Mouse (Mus musculus) brain, embryonic 14.5 days (tissue): ENCODE measurements around the gene Paxbp1. TPM values are rescaled to one million over a fixed set of nuclear protein-coding genes. Genes with fewer than 3 reads are reported as not detected.

ENCODE experiments used
- DNase-seq: peaks from one replicate; pipeline ENCODE4 v3.0.0-alpha.2; 2011; ENCODE audit warnings: low read depth
- CTCF ChIP-seq: fragments of 200-500 bp; IDR thresholded peaks from 2 replicates; pipeline ENCODE4 v1.5.1; 2012; ENCODE audit warnings: inconsistent platforms, mild to moderate bottlenecking, moderate library complexity, borderline replicate concordance; ENCODE audit not compliant: insufficient read depth, insufficient read length; ENCODE audit errors: extremely low read depth
- POLR2A ChIP-seq: fragments of 200-500 bp; IDR thresholded peaks from 2 replicates; pipeline ENCODE4 v1.6.1; 2012; ENCODE audit warnings: mild to moderate bottlenecking, inconsistent platforms, borderline replicate concordance; ENCODE audit not compliant: poor library complexity, insufficient read depth, insufficient read length, severe bottlenecking; ENCODE audit errors: extremely low read depth
- polyA plus RNA-seq: library from polyadenylated mRNA; depleted of rRNA; stranded (reverse); fragments of >200 nt; gene quantifications from 2 replicates; pipeline ENCODE4 v1.2.3, GENCODE M21; 2012; rRNA removed

Gene Paxbp1
- polyA plus RNA-seq, 1 experiment, result 148 TPM

DNA sequence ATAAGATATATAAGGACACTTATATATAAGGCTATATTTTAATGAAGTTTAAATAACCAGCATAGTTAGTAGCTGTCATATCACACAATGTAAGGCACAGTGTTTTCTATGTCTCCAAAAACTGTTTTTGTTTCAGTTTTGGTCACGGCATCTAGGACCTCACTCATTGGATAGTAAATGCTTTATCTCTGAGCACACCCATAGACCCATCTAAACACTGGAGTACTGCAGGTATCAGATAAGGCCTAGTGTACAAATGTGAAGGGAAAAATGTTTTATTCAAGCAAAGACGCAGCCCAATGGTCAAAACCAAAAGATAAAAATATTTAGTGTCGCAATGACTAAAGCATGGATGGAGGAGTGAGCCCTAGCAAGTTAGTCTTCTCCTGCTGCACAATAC, 55.7 kb downstream of the Paxbp1 start:
- no peak for TF ChIP-seq CTCF
- no peak for TF ChIP-seq POLR2A
- no peak for DNase-seq

DNA sequence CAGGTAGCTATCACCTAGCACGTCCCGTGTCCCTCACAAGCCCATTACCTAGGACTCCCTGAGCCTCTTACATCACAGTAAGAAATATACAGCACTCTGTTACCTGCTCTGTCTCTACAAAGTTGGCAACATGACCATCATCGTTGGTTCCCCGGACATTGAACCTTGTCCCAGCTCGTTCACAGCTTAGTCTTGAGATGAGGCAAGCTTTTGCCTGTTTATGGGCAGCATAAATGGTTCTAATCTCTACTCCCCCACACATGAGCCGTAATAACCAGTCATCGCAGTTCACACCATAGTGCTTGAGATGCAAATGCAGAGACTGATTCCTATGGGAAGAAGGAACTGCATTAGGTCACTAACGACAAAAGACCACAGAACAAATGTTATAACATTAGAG, 56.3 kb downstream of the Paxbp1 start:
- no peak for TF ChIP-seq CTCF
- TF ChIP-seq POLR2A, result no peak
- DNase-seq, result no peak

DNA sequence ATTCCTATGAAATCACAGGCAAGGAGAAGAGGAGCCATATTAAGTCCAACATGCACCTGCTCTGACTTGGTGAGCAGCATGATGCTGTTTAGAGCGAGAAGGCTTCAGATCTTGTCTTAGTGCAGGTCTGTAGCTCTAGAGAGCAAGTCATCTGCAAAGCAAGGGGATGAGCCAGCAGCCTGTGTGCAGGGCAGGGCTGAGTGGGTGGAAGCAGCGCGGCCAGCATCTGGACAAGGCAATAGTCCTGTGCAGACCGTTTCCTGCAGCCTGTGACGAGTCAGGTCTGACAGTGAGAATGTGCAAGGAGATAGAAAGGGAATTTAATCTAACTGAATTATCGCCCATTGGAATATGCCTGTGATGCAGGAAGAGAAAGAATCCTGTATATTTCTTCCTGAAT, 73.3 kb downstream of the Paxbp1 start:
- TF ChIP-seq CTCF (no peak), POLR2A (no peak)
- no peak for DNase-seq

DNA sequence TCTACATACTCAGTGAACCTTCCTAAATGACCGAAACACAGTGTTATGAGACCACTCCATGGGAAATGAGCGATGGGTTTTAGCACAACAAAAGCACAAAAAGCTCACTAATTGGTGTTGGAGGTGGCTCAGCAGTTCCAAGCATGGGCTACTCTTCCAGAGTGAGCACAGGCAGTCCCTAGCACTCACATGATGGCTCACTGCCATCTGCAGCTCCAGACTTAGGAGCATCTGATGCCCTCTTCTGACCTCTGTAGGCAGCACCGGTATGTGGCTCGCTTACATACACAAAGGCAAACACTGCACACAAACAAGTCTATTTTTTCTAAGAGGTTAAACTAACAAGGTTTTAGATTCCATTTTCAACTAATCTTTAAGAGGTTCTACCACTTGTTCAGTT, 78.1 kb downstream of the Paxbp1 start:
- TF ChIP-seq CTCF (no peak), POLR2A (no peak)
- peak; percentile 9 for DNase-seq

DNA sequence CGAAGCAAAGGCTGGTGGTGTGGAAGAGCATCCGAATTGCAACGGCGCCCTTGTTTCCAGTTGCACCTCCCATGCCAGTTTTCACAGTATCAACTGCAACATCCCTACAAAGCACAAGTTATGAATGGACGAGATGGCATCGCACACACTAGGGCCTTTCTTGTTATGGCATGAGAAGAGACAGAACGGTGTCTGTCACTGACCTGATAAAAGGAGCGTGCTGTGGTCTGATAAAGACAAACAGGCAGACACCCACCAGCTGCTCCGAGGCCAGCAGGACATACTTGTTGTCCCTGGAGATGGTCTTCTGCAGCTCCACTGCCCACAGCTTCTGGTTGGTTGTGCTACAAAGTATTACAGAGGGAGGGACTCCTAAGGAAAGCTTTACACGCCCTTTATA, 80.0 kb downstream of the Paxbp1 start:
- TF ChIP-seq POLR2A (no peak), CTCF (no peak)
- DNase-seq, result no peak

Other genes starting within 250 kb of the Paxbp1 start
- gene Urb1, start 234.1 kb downstream of the Paxbp1 start, polyA plus RNA-seq, result 8.0 and 9.6 TPM in 2 replicates
- gene Eva1c, start 217.8 kb downstream of the Paxbp1 start, polyA plus RNA-seq, result 2.2 and 3.7 TPM in 2 replicates
- 23.0 and 24.4 TPM in 2 replicates for gene Cfap298, start 109.4 kb downstream of the Paxbp1 start, polyA plus RNA-seq
- 66.0 and 90.7 TPM in 2 replicates for gene Synj1, start 33.2 kb downstream of the Paxbp1 start, polyA plus RNA-seq
- 0.63 and 0.87 TPM in 2 replicates for gene 4932438H23Rik, start 50.6 kb upstream of the Paxbp1 start, polyA plus RNA-seq
- gene Olig2, start 180.9 kb upstream of the Paxbp1 start, polyA plus RNA-seq, result 25.1 and 26.7 TPM in 2 replicates
- gene Olig1, start 225.2 kb upstream of the Paxbp1 start, polyA plus RNA-seq, result 47.7 and 61.3 TPM in 2 replicates